15 mouse cellular contexts compared by ENCODE assay signal in the genomic region with DNA sequence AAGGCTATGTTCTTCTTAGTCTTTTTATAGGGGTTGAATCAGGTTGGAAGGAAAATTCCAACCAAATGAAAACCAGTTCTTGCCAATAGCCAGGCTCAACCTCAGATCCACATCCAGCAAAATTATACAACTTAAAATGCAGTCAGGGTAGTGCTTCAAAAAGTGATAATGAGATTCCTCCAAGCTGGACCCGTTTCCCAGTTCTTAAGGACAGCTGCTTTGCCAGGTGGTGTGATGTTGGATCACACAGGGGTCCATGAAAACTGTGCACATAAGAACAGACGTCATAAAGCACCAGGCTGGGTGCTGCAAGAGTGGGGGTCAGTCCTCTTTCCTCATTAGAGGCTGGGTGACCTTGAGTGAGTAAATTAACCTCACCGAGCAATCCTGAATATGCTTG.
DNase-seq lines count a peak whose midpoint lies in the region; ATAC-seq lines count a peak whose summit lies in the region.
"Had no signal": no experiment of that assay in that cellular context is flagged by ENCODE, and none has a peak within 500 bp of the region (broad histone marks: within the 10 kb centered on the region; RNA-seq: fewer than 3 reads in every experiment).

No protein-coding gene starts in this region.

- no peak overlapping the region for H3K4me2 ChIP-seq in forebrain, embryonic 13.5 days
- no peak overlapping the region for H3K4me2 ChIP-seq in forebrain, embryonic 11.5 days (ENCODE audit: low read depth, low read length, severe bottlenecking)
- H3K4me2 ChIP-seq: lung, embryonic 15.5 days had no signal

- H3K9ac ChIP-seq in forebrain, embryonic 13.5 days, result no peak overlapping the region
- no peak overlapping the region for H3K9ac ChIP-seq in forebrain, embryonic 11.5 days (ENCODE audit: low read length)
- H3K9ac ChIP-seq: lung, embryonic 15.5 days had no signal

- no peaks in the 10 kb centered on the region for H3K9me3 ChIP-seq in forebrain, embryonic 13.5 days (replicated peaks)
- H3K9me3 ChIP-seq in forebrain, embryonic 11.5 days (ENCODE audit: control insufficient read depth, low read length), result no peaks in the 10 kb centered on the region
- no peaks in the 10 kb centered on the region for H3K9me3 ChIP-seq in heart, embryonic 10.5 days
- H3K9me3 ChIP-seq: embryonic facial prominence, embryonic 10.5 days; lung, embryonic 15.5 days had no signal

- ATAC-seq in forebrain, embryonic 13.5 days, result peak; percentile 95
- no peak for ATAC-seq in forebrain, embryonic 11.5 days (replicated peaks; ENCODE audit: low FRiP score)

- WGBS in forebrain, embryonic 13.5 days, result 47% methylated on average over 3 of the region's 3 CpGs
- WGBS in forebrain, embryonic 11.5 days, result 64% methylated on average over 3 of the region's 3 CpGs
- 64% methylated on average over 3 of the region's 3 CpGs for WGBS in heart, embryonic 10.5 days

- no peak for DNase-seq in forebrain, embryonic 11.5 days (ENCODE audit: low spot score)
- DNase-seq in frontal cortex, postnatal 25 days (ENCODE audit: low spot score in 2 of 2), result peak; percentile 13
- peak; percentile 24 to 69 for DNase-seq in left cerebral cortex, adult 8-10 months (ENCODE audit: low spot score in 2 of 2)
- peak; percentile 25 to 62 for DNase-seq in right cerebral cortex, postnatal 36 days (ENCODE audit: low spot score in 2 of 2)
- no peak for DNase-seq in cerebellum, adult 11 months
- DNase-seq in adrenal gland, postnatal 36 days, result no peak
- DNase-seq in heart, embryonic 10.5 days (ENCODE audit: low spot score), result no peak
- DNase-seq: adrenal gland, postnatal 25 days; cerebellum, adult 8-10 months; heart, postnatal 4 days; kidney, postnatal 25 days; liver had no signal

- H3K27me3 ChIP-seq in forebrain, embryonic 13.5 days, result no peaks in the 10 kb centered on the region
- no peaks in the 10 kb centered on the region for H3K27me3 ChIP-seq in forebrain, embryonic 11.5 days (ENCODE audit: control insufficient read depth, insufficient read depth, low read length)
- H3K27me3 ChIP-seq in heart, embryonic 10.5 days (ENCODE audit: insufficient read depth, poor library complexity, severe bottlenecking), result no peaks in the 10 kb centered on the region
- H3K27me3 ChIP-seq: lung, embryonic 15.5 days had no signal

- H3K4me1 ChIP-seq in forebrain, embryonic 13.5 days, result no peaks in the 10 kb centered on the region
- no peaks in the 10 kb centered on the region for H3K4me1 ChIP-seq in forebrain, embryonic 11.5 days (replicated peaks; ENCODE audit: control insufficient read depth, insufficient read depth, low read length)
- no peaks in the 10 kb centered on the region for H3K4me1 ChIP-seq in heart, embryonic 10.5 days
- H3K4me1 ChIP-seq: lung, embryonic 15.5 days had no signal

- no peak overlapping the region for H3K27ac ChIP-seq in forebrain, embryonic 13.5 days
- H3K27ac ChIP-seq in forebrain, embryonic 11.5 days (ENCODE audit: low read depth, low read length), result no peak overlapping the region
- H3K27ac ChIP-seq in heart, embryonic 10.5 days, result no peak overlapping the region
- H3K27ac ChIP-seq: embryonic facial prominence, embryonic 10.5 days; lung, embryonic 15.5 days had no signal

- H3K4me3 ChIP-seq in forebrain, embryonic 13.5 days, result no peak overlapping the region
- no peak overlapping the region for H3K4me3 ChIP-seq in forebrain, embryonic 11.5 days (ENCODE audit: low read depth, low read length)
- H3K4me3 ChIP-seq in heart, embryonic 10.5 days, result no peak overlapping the region
- H3K4me3 ChIP-seq: embryonic facial prominence, embryonic 10.5 days; lung, embryonic 15.5 days had no signal

- no peaks in the 10 kb centered on the region for H3K36me3 ChIP-seq in forebrain, embryonic 13.5 days (ENCODE audit: poor library complexity, severe bottlenecking)
- no peaks in the 10 kb centered on the region for H3K36me3 ChIP-seq in forebrain, embryonic 11.5 days (ENCODE audit: control insufficient read depth, insufficient read depth, low read length)
- no peaks in the 10 kb centered on the region for H3K36me3 ChIP-seq in heart, embryonic 10.5 days
- H3K36me3 ChIP-seq: embryonic facial prominence, embryonic 10.5 days; lung, embryonic 15.5 days had no signal

Comparison
In these comparisons a context has a peak if more than half of its experiments do, and no peak if none do; other contexts are left out.
1. DNase-seq: peak in frontal cortex, postnatal 25 days (2 of 2), left cerebral cortex, adult 8-10 months (2 of 2) and right cerebral cortex, postnatal 36 days (2 of 2); none in forebrain, embryonic 11.5 days (single experiment), cerebellum, adult 11 months (single experiment), adrenal gland, postnatal 36 days (0 of 2) and heart, embryonic 10.5 days (single experiment).